Mouse (Mus musculus) lung, postnatal 14 days (tissue): Measurements from ENCODE around the gene Slc17a7.

Experiments
- DNase-seq: peaks from one replicate; pipeline ENCODE4 v3.0.0; 2021

Slc17a7 gene

DNA sequence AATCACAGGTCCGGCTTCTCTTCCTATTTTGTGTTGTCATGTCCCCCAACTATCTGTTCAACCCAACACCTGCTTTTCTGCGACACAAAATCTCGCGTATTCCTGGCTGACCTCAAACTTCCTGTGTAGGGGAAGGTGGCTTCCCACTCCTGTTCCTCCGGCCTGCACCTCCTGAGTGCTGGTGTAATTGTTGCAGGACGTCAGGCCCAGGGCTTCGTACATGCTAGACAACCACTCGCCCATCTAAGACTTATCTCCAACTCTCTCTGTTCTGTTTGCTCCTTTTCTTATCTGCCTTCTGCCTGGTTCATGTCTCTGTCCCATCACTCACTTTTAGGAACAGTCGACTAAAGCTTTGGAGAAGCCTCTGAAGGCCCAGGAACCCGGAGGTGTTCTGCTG is 47.3 kb downstream of the Slc17a7 start:
- DNase-seq = no peak

- DNase-seq = no peak
These were observed 48.1 kb downstream of the Slc17a7 start, which contains the start of gene Dkkl1 for GRCm38 (mm10) chr7:45211851-45212251. TSS of gene Dkkl1 (minus strand) at chr7:45212147.

DNA sequence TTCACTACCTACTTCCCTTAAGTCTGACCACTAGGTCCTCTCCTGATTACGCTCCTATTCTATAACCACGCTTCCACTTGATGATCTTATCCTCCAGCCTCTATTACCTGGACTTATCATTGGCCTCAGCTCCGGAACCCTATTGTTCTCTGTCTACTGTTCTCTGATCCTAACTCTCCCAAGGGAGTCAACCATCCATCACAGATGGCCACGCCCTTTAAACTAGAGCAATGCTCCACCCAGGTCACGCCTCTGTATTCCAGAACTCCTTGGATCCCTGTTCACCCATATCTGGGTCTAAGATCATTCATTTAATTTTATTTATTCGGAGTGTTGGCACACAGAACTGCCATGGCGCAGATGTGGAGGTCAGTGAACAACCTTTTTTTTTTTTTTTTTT is 48.6 kb downstream of the Slc17a7 start:
- DNase-seq = no peak

DNA sequence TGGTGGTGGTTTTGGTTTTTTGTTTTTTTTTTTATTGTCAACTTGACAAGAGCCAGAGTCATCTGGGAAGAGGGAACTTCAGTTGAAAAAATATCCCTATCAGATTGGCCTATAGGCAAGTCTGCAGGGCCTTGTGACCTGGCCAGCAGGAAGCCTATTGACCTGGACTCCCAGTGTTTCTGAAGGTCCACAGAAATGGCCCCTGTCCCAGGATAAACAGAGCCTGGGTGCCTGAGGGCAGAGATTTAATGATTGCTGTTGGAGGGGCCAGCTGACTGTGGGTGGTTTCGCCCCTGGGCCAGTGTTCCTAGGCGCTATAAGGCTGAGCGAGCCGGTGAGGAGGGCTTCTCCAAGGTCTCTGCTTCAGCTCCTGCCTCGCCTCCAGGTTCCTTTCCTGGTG is 50.0 kb downstream of the Slc17a7 start:
- DNase-seq = no peak

DNA sequence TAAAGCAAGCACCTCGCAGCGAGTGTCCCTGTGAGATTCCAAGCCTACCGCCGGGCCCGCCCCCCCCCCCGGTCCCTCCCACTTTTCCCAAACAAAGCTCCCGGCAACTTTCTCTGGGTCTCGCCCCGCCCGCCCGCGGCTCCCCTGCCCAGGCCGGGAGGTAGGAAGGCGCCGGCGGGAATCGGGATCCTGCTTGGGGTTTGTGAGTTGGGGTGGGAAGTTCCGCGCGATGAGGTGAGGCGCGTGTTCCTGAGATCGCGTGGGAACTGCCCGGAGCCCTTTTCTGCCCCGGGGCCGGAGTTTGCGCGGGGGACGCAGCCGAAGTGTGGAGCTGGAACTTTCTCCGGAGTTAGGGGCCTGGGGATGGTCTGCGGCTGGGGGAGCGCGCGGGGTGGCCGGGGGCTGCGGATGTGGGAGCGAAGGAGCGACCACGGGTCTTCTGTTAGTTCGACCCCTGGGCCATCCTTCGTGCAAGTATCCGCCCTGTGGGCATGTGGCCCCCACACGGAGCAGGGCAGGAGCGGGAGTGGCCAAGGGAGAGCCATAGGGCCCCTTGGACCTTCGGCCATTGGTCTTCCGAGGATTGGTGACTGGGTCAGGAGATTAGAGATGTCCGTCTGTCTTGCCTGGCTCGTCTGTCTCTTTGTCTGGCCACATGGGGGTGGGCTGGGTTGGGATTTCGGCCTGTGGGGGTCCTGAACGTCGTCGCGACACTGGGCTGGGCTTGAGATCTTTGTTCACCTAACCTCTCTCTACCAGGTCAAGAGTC is 52.1 kb downstream of the Slc17a7 start, which contains the start of gene Tead2:
Gene Tead2 (plus strand): TSS at position 81 of the 769 bp plus-strand sequence.
- DNase-seq = peak; percentile 69

- peak; percentile 83 for DNase-seq
These were observed 52.9 kb downstream of the Slc17a7 start for GRCm38 (mm10) chr7:45216442-45217183.

- DNase-seq = no peak
These were observed 57.9 kb downstream of the Slc17a7 start for GRCm38 (mm10) chr7:45221680-45222079.

- no peak for DNase-seq
These were observed 61.1 kb downstream of the Slc17a7 start for GRCm38 (mm10) chr7:45224826-45225225.
